Mouse (Mus musculus) testis, adult 2 months (tissue): ENCODE data around the gene Gm49673. TPM values are rescaled to one million over a fixed set of nuclear protein-coding genes. Genes with fewer than 3 reads are reported as not detected.
"Not testable (repeated sequence)": the region's sequence is repeated elsewhere in the genome, so short reads cannot be mapped to it uniquely, and the experiment has no call there.

ENCODE experiments used
- H3K27ac ChIP-seq: fragments of 200-500 bp; 2 replicates; pipeline ENCODE4 v1.5.1; 2012; ENCODE audit warnings: low read depth, low read length; ENCODE audit not compliant: control insufficient read depth, insufficient read depth
- H3K27me3 ChIP-seq: fragments of 200-500 bp; 2 replicates; pipeline ENCODE4 v1.6.1; 2012; ENCODE audit warnings: mild to moderate bottlenecking, low read length, moderate library complexity; ENCODE audit not compliant: control insufficient read depth, insufficient read depth
- H3K36me3 ChIP-seq: fragments of 200-500 bp; 2 replicates; pipeline ENCODE4 v1.6.1; 2012; ENCODE audit warnings: mild to moderate bottlenecking, low read length; ENCODE audit not compliant: control insufficient read depth, insufficient read depth
- H3K4me1 ChIP-seq: fragments of 200-500 bp; 2 replicates; pipeline ENCODE4 v1.6.1; 2012; ENCODE audit warnings: low read length; ENCODE audit not compliant: control insufficient read depth, insufficient read depth
- H3K4me3 ChIP-seq: fragments of 200-500 bp; 2 replicates; pipeline ENCODE4 v1.5.1; 2012; ENCODE audit warnings: low read depth, mild to moderate bottlenecking, low read length, moderate library complexity, mixed read lengths; ENCODE audit not compliant: control insufficient read depth
- polyA plus RNA-seq: library from polyadenylated mRNA; depleted of rRNA; stranded (reverse); fragments of >200 nt; gene quantifications from 2 replicates; pipeline ENCODE4 v1.2.3, GENCODE M21; 2012

Gm49673 gene
- polyA plus RNA-seq, 1 experiment, result 0.11 TPM

GRCm38 (mm10) chr17:8100405-8101296 is 46.9 kb downstream of the Gm49673 start:
- H3K27ac ChIP-seq, H3K36me3 ChIP-seq, H3K4me1 ChIP-seq, H3K4me3 ChIP-seq, H3K27me3 ChIP-seq: not testable (repeated sequence)

GRCm38 (mm10) chr17:8096199-8096598 is 51.4 kb downstream of the Gm49673 start:
- H3K27ac ChIP-seq, H3K27me3 ChIP-seq, H3K36me3 ChIP-seq, H3K4me3 ChIP-seq, H3K4me1 ChIP-seq: not testable (repeated sequence)

- H3K4me3 ChIP-seq, H3K4me1 ChIP-seq, H3K27me3 ChIP-seq, H3K27ac ChIP-seq, H3K36me3 ChIP-seq: not testable (repeated sequence)
These were observed 51.9 kb downstream of the Gm49673 start for GRCm38 (mm10) chr17:8095653-8096052.

GRCm38 (mm10) chr17:8092537-8093526 is 54.8 kb downstream of the Gm49673 start:
- H3K27ac ChIP-seq, H3K4me1 ChIP-seq, H3K36me3 ChIP-seq, H3K4me3 ChIP-seq, H3K27me3 ChIP-seq: not testable (repeated sequence)

- not testable (repeated sequence) for H3K4me1 ChIP-seq, H3K27me3 ChIP-seq, H3K27ac ChIP-seq, H3K36me3 ChIP-seq, H3K4me3 ChIP-seq
These were observed 56.3 kb downstream of the Gm49673 start for GRCm38 (mm10) chr17:8091320-8091719.

GRCm38 (mm10) chr17:8069847-8070246 is 77.7 kb downstream of the Gm49673 start:
- not testable (repeated sequence) for H3K27me3 ChIP-seq, H3K27ac ChIP-seq, H3K4me1 ChIP-seq, H3K4me3 ChIP-seq, H3K36me3 ChIP-seq

GRCm38 (mm10) chr17:8056637-8057138 is 90.9 kb downstream of the Gm49673 start:
- H3K4me3 ChIP-seq, H3K27me3 ChIP-seq, H3K27ac ChIP-seq, H3K4me1 ChIP-seq, H3K36me3 ChIP-seq: not testable (repeated sequence)

DNA sequence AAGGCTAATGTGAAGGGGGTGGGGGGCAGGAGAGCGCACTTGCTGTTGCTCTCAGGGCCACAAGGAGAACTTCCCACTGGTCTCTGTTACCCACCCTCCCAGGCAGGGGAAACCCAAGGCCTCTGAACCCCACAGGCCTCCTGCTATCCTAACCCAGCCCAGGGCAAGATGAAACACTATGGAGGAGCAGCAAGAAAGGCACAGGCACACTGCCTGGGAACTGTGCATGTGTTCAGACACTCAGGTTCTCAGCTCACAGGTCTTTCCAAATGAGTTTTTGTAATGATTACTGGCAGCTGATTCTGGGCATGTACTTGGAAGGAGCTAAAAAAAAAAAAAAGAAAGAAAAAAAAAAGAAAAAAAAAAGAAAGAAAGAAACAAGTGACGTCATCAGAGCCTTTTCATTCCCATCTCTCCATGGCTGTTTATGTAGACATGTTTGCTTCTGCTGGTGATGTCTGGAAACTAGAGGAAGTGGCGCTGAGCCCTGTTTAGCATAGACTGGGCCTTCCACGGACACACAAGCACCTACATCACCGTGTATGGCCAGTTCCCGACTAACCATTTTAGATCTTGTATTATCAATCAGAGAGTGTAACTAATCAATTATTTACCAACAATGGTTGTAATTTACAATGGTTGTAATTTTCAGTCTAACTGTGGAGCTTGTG is 91.5 kb downstream of the Gm49673 start:
- not testable (repeated sequence) for H3K36me3 ChIP-seq, H3K27ac ChIP-seq, H3K4me3 ChIP-seq, H3K27me3 ChIP-seq, H3K4me1 ChIP-seq
